Mouse (Mus musculus): Measurements from ENCODE around the gene Gpr25. TPM values are rescaled to one million over a fixed set of nuclear protein-coding genes. Genes with fewer than 3 reads are reported as not detected.

The Gpr25 gene
- not detected for polyA plus RNA-seq (2012; fragmentation: generic; extraction: Trizol)

DNA sequence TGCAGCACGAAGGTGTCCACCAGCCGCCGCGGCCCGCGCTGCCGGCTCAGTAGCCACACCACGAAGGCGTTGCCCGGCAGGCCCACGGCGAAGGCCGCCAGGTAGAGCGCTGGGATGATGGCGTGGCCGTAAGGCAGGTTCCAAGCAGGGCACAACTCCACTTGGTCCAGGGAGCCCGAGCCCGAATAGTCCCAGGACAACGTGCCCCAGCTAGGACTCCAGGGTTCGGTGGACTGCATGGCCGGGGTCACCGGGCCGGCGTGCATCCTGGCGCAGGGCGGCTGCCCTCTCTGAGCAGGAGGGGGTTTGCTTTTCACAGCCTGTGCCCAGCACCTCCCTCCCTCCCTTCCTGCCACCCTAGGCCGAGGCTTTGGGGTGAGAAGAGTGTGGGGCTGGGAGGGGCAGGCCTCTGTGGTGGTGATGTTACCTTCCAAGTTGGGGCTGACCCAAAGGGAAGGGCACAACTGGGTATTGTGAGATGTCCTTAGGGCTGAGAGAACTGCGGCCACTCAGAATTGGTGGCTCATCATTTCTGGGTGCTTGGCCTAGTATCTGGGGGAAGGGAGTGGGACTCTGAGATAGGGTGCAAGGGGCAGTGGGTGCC lies at the start of gene Gpr25:
Gpr25 (minus strand) TSS at position 239 of the 604 bp plus-strand sequence.

DNA sequence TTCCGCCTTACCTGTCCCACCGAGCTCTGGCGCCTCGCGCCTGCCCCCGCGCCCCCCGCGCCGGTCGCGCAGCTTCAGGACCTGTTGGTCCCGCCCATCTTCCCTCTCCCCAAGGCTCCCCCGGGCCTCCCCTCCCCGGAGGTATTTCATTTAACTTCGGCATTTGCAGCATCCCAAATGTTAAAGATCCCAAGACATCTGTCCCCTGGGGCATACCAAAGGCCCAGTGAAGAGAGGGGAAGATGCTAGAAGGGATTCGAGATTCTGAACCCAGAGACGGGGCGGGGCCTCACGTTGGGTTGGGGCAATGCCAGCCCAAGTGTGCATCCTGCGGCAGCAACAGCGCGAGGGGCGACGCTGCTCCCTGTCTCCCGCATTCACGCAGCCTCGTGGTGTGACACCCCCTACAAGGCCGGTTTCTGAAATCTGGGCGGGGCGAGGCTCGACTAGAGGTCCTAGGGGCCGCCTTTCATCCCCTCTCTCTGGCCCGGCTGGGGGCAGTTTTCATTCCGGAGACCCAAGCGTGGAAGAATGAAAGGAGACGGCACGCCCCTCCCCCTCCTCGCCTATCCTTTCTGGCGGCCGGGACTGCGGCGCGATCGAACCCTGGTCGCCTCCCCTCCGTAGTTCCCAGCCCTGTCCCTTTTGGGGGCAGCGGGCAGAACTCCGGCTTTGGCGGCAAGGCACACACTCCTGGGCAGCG lies 26.6 kb downstream of the Gpr25 start, which contains the start of gene Inava:
Inava (minus strand) TSS at position 373 of the 703 bp plus-strand sequence.

GRCm38 (mm10) chr1:136212803-136213202 lies 47.9 kb downstream of the Gpr25 start, which contains the start of gene Mroh3:
Gene Mroh3, minus strand, starts transcription at chr1:136212828.

Other genes starting within 250 kb of the Gpr25 start
- not detected for gene Ascl5, start 210.1 kb downstream of the Gpr25 start, polyA plus RNA-seq (2012; fragmentation: generic; extraction: Trizol)
- not detected for gene Cacna1s, start 208.1 kb downstream of the Gpr25 start, polyA plus RNA-seq (2012; fragmentation: generic; extraction: Trizol)
- gene Kif21b, start 129.5 kb downstream of the Gpr25 start, polyA plus RNA-seq (2012; fragmentation: generic; extraction: Trizol) = not detected
- gene Mroh3, start 48.0 kb downstream of the Gpr25 start, polyA plus RNA-seq (2012; fragmentation: generic; extraction: Trizol) = not detected
- gene Inava, start 26.6 kb downstream of the Gpr25 start, polyA plus RNA-seq (2012; fragmentation: generic; extraction: Trizol) = under 1 TPM; 0.07 to 0.15 TPM
- 1 to 10 TPM in 1 of 2 experiments, under 1 TPM in 1; 0.42 to 4.9 TPM for gene Camsap2, start 85.2 kb upstream of the Gpr25 start, polyA plus RNA-seq (2012; fragmentation: generic; extraction: Trizol)
- 1 to 10 TPM; 1.4 to 7.3 TPM for gene Ddx59, start 154.4 kb upstream of the Gpr25 start, polyA plus RNA-seq (2012; fragmentation: generic; extraction: Trizol)
- 1 to 10 TPM in 1 of 2 experiments, under 1 TPM in 1; 0.21 to 3.4 TPM for gene Kif14, start 205.5 kb upstream of the Gpr25 start, polyA plus RNA-seq (2012; fragmentation: generic; extraction: Trizol)